Mouse (Mus musculus) lung, postnatal 0 days (tissue): ENCODE measurements at regions not wholly inside any gene's neighbourhood (a gene's known extent, or its start where the extent isn't known, plus 50 kb on each side); places are given as distances from the start of the nearest gene placed in this dataset.

Source experiments
- ATAC-seq: fragments of 200-750 bp; cut with Nextera tagmentation; 2 replicates; pipeline ENCODE4 v1.8.0; 2017; ENCODE audit warnings: moderate library complexity
- DNase-seq: peaks from one replicate; pipeline ENCODE4 v3.0.0-alpha.2; 2016; ENCODE audit warnings: low spot score
- H3K27ac ChIP-seq: fragments of 300-500 bp; sonication (generic); 2 replicates; pipeline ENCODE4 v1.5.1; 2014; ENCODE audit warnings: antibody characterized with exemption, mild to moderate bottlenecking, low read length, mixed read lengths
- H3K27me3 ChIP-seq: fragments of 300-500 bp; sonication (generic); replicated peaks from 2 replicates; pipeline ENCODE4 v1.6.1; 2014; ENCODE audit warnings: low read length, mixed read lengths; ENCODE audit not compliant: insufficient read depth
- H3K36me3 ChIP-seq: fragments of 300-500 bp; sonication (generic); 2 replicates; pipeline ENCODE4 v1.6.1; 2014; ENCODE audit warnings: low read length, mixed read lengths; ENCODE audit not compliant: insufficient read depth
- H3K4me1 ChIP-seq: fragments of 300-500 bp; sonication (generic); 2 replicates; pipeline ENCODE4 v1.6.1; 2014; ENCODE audit warnings: antibody characterized with exemption, low read depth, low read length, mixed read lengths; ENCODE audit not compliant: insufficient read depth
- H3K4me2 ChIP-seq: fragments of 300-500 bp; sonication (generic); replicated peaks from 2 replicates; pipeline ENCODE4 v1.6.1; 2014; ENCODE audit warnings: low read depth, mild to moderate bottlenecking, low read length, moderate library complexity, mixed read lengths
- H3K4me3 ChIP-seq: fragments of 300-500 bp; sonication (generic); 2 replicates; pipeline ENCODE4 v1.5.1; 2014; ENCODE audit warnings: low read depth, low read length
- H3K9ac ChIP-seq: fragments of 300-500 bp; sonication (generic); replicated peaks from 2 replicates; pipeline ENCODE4 v1.6.1; 2014; ENCODE audit warnings: low read depth, mild to moderate bottlenecking
- H3K9me3 ChIP-seq: fragments of 300-500 bp; sonication (generic); 2 replicates; pipeline ENCODE4 v1.6.1; 2016; ENCODE audit warnings: low read length, mixed read lengths
- CTCF ChIP-seq: IDR thresholded peaks from 2 replicates; pipeline ENCODE4 v1.5.1; 2016; ENCODE audit warnings: antibody characterized with exemption, mild to moderate bottlenecking
- EP300 ChIP-seq: IDR thresholded peaks from 2 replicates; pipeline ENCODE4 v1.6.1; 2016; ENCODE audit warnings: antibody characterized with exemption, mild to moderate bottlenecking, control low read depth
- WGBS: fragments of 180-500 bp; shearing (Covaris S2); extraction: QIAGEN DNeasy Blood & Tissue Kit; methylation state at CpG from one replicate; pipeline ENCODE4 v1.1.7; 2014; 5-methylcytosine and 5-hydroxymethylcytosine counted together

- Histone ChIP-seq H3K27me3 (no peaks in the 10 kb centered on the region), H3K27ac (no peak overlapping the region), H3K9me3 (no peaks in the 10 kb centered on the region), H3K4me3 (no peak overlapping the region), H3K4me1 (no peaks in the 10 kb centered on the region), H3K4me2 (0 out of 2 replicates have a peak overlapping the region, but pooled peaks have one; percentile 5), H3K9ac (no peak overlapping the region), H3K36me3 (no peaks in the 10 kb centered on the region)
- no peak for ATAC-seq
- DNase-seq, result peak; percentile 23
- WGBS, result 48% methylated on average over 13 of the region's 13 CpGs
- no peak for TF ChIP-seq CTCF
- TF ChIP-seq EP300, result no peak
Measured at GRCm38 (mm10) chr12:39301351-39302212, 522.4 kb downstream of the Etv1 start.

- no peak overlapping the region for H3K4me3 ChIP-seq
- 31% methylated on average over 2 of the region's 2 CpGs for WGBS
- H3K4me1 ChIP-seq, result no peaks in the 10 kb centered on the region
- H3K4me2 ChIP-seq, result no peak overlapping the region
- no peaks in the 10 kb centered on the region for H3K9me3 ChIP-seq
- DNase-seq, result no peak
- no peak overlapping the region for H3K27ac ChIP-seq
- no peaks in the 10 kb centered on the region for H3K27me3 ChIP-seq
- no peak overlapping the region for H3K9ac ChIP-seq
- TF ChIP-seq EP300, result no peak
- TF ChIP-seq CTCF, result no peak
- ATAC-seq, result no peak
- H3K36me3 ChIP-seq, result no peaks in the 10 kb centered on the region
Measured at GRCm38 (mm10) chr12:39302213-39302591, 523.0 kb downstream of the Etv1 start.

- ATAC-seq, result no peak
- H3K27me3 ChIP-seq, result no peaks in the 10 kb centered on the region
Measured at GRCm38 (mm10) chr12:39307746-39308145, 528.6 kb downstream of the Etv1 start.

GRCm38 (mm10) chr12:39309905-39310304, 530.7 kb downstream of the Etv1 start:
- no peak overlapping the region for H3K9ac ChIP-seq
- 52% methylated on average over 3 of the region's 3 CpGs for WGBS
- no peak overlapping the region for H3K4me3 ChIP-seq
- ATAC-seq, result no peak
- H3K4me2 ChIP-seq, result no peak overlapping the region
- no peaks in the 10 kb centered on the region for H3K9me3 ChIP-seq
- TF ChIP-seq EP300, result no peak
- TF ChIP-seq CTCF, result no peak
- H3K4me1 ChIP-seq, result no peaks in the 10 kb centered on the region
- no peaks in the 10 kb centered on the region for H3K36me3 ChIP-seq
- no peak for DNase-seq
- H3K27ac ChIP-seq, result no peak overlapping the region
- no peaks in the 10 kb centered on the region for H3K27me3 ChIP-seq

More at GRCm38 (mm10) chr12:39307746-39308145, 528.6 kb downstream of the Etv1 start:
- no peak for DNase-seq
- H3K36me3 ChIP-seq, result no peaks in the 10 kb centered on the region
- no peak overlapping the region for H3K4me2 ChIP-seq
- no peak overlapping the region for H3K4me3 ChIP-seq
- no peak for TF ChIP-seq EP300
- no peak for TF ChIP-seq CTCF
- no peak overlapping the region for H3K27ac ChIP-seq
- no peaks in the 10 kb centered on the region for H3K4me1 ChIP-seq
- 56% methylated on average over 1 of the region's 1 CpGs for WGBS
- H3K9ac ChIP-seq, result no peak overlapping the region
- no peaks in the 10 kb centered on the region for H3K9me3 ChIP-seq

- H3K4me2 ChIP-seq, result no peak overlapping the region
- DNase-seq, result no peak
Measured at GRCm38 (mm10) chr12:39317229-39317628, 538.0 kb downstream of the Etv1 start.

GRCm38 (mm10) chr12:39321453-39321852, 542.3 kb downstream of the Etv1 start:
- H3K4me3 ChIP-seq, result no peak overlapping the region
- ATAC-seq (no peak), DNase-seq (no peak)
- H3K9ac ChIP-seq, result no peak overlapping the region
- no peaks in the 10 kb centered on the region for H3K9me3 ChIP-seq
- H3K4me2 ChIP-seq, result no peak overlapping the region
- H3K36me3 ChIP-seq, result no peaks in the 10 kb centered on the region
- TF ChIP-seq EP300 (no peak), CTCF (no peak)
- H3K27me3 ChIP-seq, result no peaks in the 10 kb centered on the region
- H3K27ac ChIP-seq, result no peak overlapping the region
- H3K4me1 ChIP-seq, result no peaks in the 10 kb centered on the region
- 64% methylated on average over 1 of the region's 1 CpGs for WGBS

More at GRCm38 (mm10) chr12:39317229-39317628, 538.0 kb downstream of the Etv1 start:
- no peak overlapping the region for H3K9ac ChIP-seq
- no peak for TF ChIP-seq CTCF
- TF ChIP-seq EP300, result no peak
- WGBS, result 75% methylated on average over 4 of the region's 4 CpGs
- no peaks in the 10 kb centered on the region for H3K36me3 ChIP-seq
- no peak overlapping the region for H3K27ac ChIP-seq
- H3K4me1 ChIP-seq, result no peaks in the 10 kb centered on the region
- ATAC-seq, result no peak
- no peak overlapping the region for H3K4me3 ChIP-seq
- no peaks in the 10 kb centered on the region for H3K27me3 ChIP-seq
- no peaks in the 10 kb centered on the region for H3K9me3 ChIP-seq
